Mouse (Mus musculus) stomach, postnatal 0 days (tissue): ENCODE measurements around the gene Sdcbp2. TPM values are rescaled to one million over a fixed set of nuclear protein-coding genes. Genes with fewer than 3 reads are reported as not detected.

Experiments
- ATAC-seq: fragments of 200-750 bp; cut with Nextera tagmentation; 2 replicates; pipeline ENCODE4 v1.8.0; 2017; ENCODE audit not compliant: low FRiP score, low TSS enrichment
- DNase-seq: peaks from one replicate; pipeline ENCODE4 v3.0.0-alpha.2; 2016; ENCODE audit warnings: low spot score
- H3K27ac ChIP-seq: fragments of 300-500 bp; sonication (generic); replicated peaks from 2 replicates; pipeline ENCODE4 v1.5.1; 2014; ENCODE audit warnings: mild to moderate bottlenecking, control low read depth
- H3K27me3 ChIP-seq: fragments of 300-500 bp; sonication (generic); 2 replicates; pipeline ENCODE4 v1.6.1; 2014; ENCODE audit warnings: low read length; ENCODE audit not compliant: control insufficient read depth, insufficient read depth
- H3K36me3 ChIP-seq: fragments of 300-500 bp; sonication (generic); 2 replicates; pipeline ENCODE4 v1.6.1; 2014; ENCODE audit warnings: low read length, mixed read lengths; ENCODE audit not compliant: control insufficient read depth, insufficient read depth
- H3K4me1 ChIP-seq: fragments of 300-500 bp; sonication (generic); replicated peaks from 2 replicates; pipeline ENCODE4 v1.6.1; 2014; ENCODE audit warnings: antibody characterized with exemption; ENCODE audit not compliant: control insufficient read depth, insufficient read depth
- H3K4me2 ChIP-seq: fragments of 300-500 bp; sonication (generic); replicated peaks from 2 replicates; pipeline ENCODE4 v1.6.1; 2014; ENCODE audit warnings: low read depth, mild to moderate bottlenecking, control low read depth, moderate library complexity
- H3K4me3 ChIP-seq: fragments of 300-500 bp; sonication (generic); 2 replicates; pipeline ENCODE4 v1.5.1; 2014; ENCODE audit warnings: low read depth, low read length, control low read depth
- H3K9ac ChIP-seq: fragments of 300-500 bp; sonication (generic); 2 replicates; pipeline ENCODE4 v1.6.1; 2014; ENCODE audit warnings: mild to moderate bottlenecking, low read length, control low read depth, mixed read lengths
- H3K9me3 ChIP-seq: fragments of 300-500 bp; sonication (generic); 2 replicates; pipeline ENCODE4 v1.6.1; 2016; ENCODE audit warnings: low read length; ENCODE audit not compliant: control insufficient read depth
- CTCF ChIP-seq: IDR thresholded peaks from 2 replicates; pipeline ENCODE4 v1.5.1; 2016; ENCODE audit warnings: antibody characterized with exemption, low read depth, mild to moderate bottlenecking, moderate library complexity
- EP300 ChIP-seq: optimal IDR thresholded peaks from 2 replicates; pipeline ENCODE3; 2016; ENCODE audit warnings: antibody characterized with exemption
- WGBS: fragments of 180-500 bp; shearing (Covaris S2); extraction: QIAGEN DNeasy Blood & Tissue Kit; methylation state at CpG from one replicate; pipeline ENCODE4 v1.1.7; 2014; 5-methylcytosine and 5-hydroxymethylcytosine counted together
- polyA plus RNA-seq: library from polyadenylated mRNA; unstranded; fragments of >200 nt; fragmentation: Nextera tagmentation; extraction: Ambion mirVana; gene quantifications from 2 replicates; pipeline ENCODE4 v1.2.1, GENCODE M21; 2015

Gene Sdcbp2
- polyA plus RNA-seq, 1 experiment from 2014 or later: 156 TPM

DNA sequence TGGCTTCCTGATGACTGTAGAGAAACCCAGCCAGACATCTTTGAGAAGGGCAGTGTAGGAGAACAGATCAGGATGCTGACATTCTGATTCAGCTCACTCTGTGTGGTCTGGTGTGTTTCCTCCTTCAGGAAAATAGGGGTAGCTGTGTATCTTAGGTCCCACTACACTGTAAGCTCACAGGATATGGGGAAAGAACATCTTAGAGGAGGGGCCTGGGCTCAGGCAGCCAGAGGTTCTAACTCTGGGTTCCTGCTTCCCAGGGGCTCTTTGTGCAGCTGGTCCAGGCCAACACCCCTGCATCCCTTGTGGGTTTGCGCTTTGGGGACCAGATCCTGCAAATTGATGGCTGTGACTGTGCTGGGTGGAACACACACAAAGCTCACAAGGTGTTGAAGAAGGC, 14.4 kb downstream of the Sdcbp2 start:
- no peak for DNase-seq
- Histone ChIP-seq H3K27ac (no peak overlapping the region), H3K9me3 (no peaks in the 10 kb centered on the region), H3K27me3 (no peaks in the 10 kb centered on the region), H3K36me3 (no peaks in the 10 kb centered on the region), H3K4me1 (no peaks in the 10 kb centered on the region), H3K4me3 (no peak overlapping the region), H3K9ac (no peak overlapping the region), H3K4me2 (no peak overlapping the region)
- TF ChIP-seq EP300: no peak
- no peak for TF ChIP-seq CTCF
- WGBS: 81% methylated on average over 1 of the region's 1 CpGs
- no peak for ATAC-seq

DNA sequence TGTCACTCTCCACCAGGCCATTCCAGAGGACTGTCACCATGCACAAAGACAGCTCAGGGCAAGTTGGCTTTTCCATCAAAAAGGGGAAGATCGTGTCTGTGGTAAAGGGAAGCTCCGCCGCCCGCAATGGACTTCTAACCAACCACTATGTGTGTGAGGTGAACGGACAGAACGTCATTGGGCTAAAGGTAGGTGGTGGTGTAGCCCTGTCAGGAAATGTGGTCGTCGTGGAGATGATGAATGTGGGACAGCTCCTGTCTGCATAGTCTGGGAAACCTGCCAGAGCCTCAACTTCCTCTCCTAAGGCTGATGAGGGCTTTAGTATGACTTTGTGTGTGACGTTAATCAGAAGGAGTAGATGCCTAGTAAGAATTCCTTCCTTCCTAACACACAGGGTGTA, 14.9 kb downstream of the Sdcbp2 start:
- 56% methylated on average over 9 of the region's 9 CpGs for WGBS
- DNase-seq: no peak
- no peak for ATAC-seq

DNA sequence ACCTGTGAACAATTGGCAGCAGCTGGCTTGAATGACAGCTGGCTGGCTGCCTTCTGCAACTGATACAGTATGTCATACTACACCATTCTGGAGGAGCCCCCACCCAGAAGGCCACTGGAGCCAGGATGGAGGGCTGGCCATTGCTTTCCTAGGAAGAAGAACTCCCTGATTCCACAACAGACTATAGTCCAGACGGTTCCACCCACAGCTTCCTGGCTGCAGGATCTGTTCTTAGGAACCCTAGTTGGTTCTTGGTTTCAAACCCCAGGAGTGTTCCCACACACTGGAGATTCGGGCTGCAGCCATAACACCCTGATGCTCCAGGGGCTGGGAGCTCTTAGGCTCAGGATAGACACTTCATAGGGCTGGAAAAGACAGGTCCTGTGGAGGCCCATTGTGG, 25.6 kb downstream of the Sdcbp2 start:
- no peaks in the 10 kb centered on the region for H3K4me1 ChIP-seq
- H3K9me3 ChIP-seq: no peaks in the 10 kb centered on the region
- ATAC-seq (no peak), DNase-seq (no peak)
- no peak overlapping the region for H3K4me2 ChIP-seq
- no peak overlapping the region for H3K27ac ChIP-seq
- no peak overlapping the region for H3K9ac ChIP-seq
- no peaks in the 10 kb centered on the region for H3K27me3 ChIP-seq
- no peak for TF ChIP-seq EP300
- no peak for TF ChIP-seq CTCF
- H3K4me3 ChIP-seq: no peak overlapping the region
- H3K36me3 ChIP-seq: no peaks in the 10 kb centered on the region
- WGBS: 65% methylated on average over 2 of the region's 2 CpGs

More for the DNA sequence above, 14.9 kb downstream of the Sdcbp2 start:
- Histone ChIP-seq H3K4me3 (no peak overlapping the region), H3K4me1 (no peaks in the 10 kb centered on the region), H3K9ac (no peak overlapping the region), H3K27me3 (no peaks in the 10 kb centered on the region), H3K9me3 (no peaks in the 10 kb centered on the region), H3K4me2 (no peak overlapping the region), H3K27ac (no peak overlapping the region), H3K36me3 (no peaks in the 10 kb centered on the region)
- no peak for TF ChIP-seq EP300
- no peak for TF ChIP-seq CTCF

DNA sequence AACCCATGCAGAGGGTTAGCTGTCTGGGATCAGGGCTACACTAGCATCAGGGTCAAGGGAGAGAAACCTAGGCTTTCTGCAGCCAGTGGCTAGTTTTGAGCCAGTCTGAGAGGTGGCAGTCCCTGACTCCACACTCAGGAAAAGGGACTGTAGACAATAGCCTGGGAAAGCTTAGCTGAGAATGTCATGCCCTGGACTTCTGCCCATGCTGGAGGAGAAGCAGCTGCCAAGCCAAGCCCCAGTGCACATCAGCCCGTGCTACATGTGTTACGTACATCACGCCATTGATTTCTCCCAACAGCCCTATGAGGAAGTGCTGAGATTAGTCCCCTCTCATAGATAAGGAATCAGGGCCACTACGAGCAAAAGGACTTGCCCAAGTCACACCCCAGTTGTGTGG, 29.7 kb downstream of the Sdcbp2 start:
- H3K27me3 ChIP-seq: no peaks in the 10 kb centered on the region
- no peak for TF ChIP-seq CTCF
- TF ChIP-seq EP300: no peak
- ATAC-seq: no peak
- WGBS: 44% methylated on average over 4 of the region's 4 CpGs
- no peaks in the 10 kb centered on the region for H3K36me3 ChIP-seq
- no peak overlapping the region for H3K4me3 ChIP-seq
- H3K4me2 ChIP-seq: no peak overlapping the region
- H3K4me1 ChIP-seq: no peaks in the 10 kb centered on the region
- H3K9me3 ChIP-seq: no peaks in the 10 kb centered on the region
- no peak overlapping the region for H3K27ac ChIP-seq
- DNase-seq: no peak
- H3K9ac ChIP-seq: no peak overlapping the region

DNA sequence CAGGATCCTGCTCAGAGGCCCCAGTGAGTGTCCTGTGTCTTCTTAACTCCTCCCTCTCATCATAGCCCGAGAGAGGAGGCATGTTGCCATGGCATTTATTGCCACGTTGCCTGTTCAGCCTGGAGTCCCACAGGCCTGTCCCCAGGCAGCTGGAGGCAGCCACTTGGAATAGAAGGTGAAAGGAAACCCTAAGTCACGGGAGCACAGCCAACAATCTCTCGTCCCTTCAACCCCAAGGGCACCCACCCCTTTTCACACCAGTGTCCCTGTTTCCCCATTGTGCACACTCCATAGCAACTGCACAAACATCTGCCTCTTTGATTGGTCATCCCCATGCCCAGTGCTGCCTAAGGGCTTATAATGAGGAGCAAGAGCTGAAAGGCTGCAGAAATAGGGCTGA, 31.2 kb downstream of the Sdcbp2 start:
- no peak overlapping the region for H3K27ac ChIP-seq

DNA sequence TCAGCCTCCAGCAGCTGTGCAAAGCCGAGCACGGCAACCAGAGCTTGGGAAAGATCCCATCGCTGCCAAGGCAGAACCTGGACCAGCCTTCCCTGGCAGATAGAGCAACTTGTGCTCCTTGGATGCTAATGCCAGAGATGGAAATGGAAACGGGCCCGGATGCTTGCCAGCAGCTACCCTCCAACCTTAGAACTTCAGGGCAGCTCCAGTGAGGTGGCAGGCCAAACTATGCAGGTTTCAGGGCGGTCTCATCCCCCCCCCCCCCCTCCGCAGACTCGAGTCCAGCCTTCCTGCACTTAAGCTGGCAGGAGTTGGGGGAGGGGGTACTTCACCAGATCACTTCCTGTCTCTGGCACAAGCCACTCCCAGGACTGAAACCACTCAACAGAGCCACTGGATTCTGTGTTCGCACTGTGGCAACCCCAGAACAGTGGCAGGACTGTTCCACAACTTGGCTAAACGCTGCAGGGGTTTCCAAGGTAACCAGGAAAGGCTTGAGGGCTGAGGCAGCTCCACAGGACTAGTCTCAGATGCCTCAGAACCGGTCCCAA, 33.1 kb downstream of the Sdcbp2 start:
- no peak overlapping the region for H3K27ac ChIP-seq
- TF ChIP-seq CTCF (no peak), EP300 (no peak)
- DNase-seq (no peak), ATAC-seq (no peak)
- WGBS: 36% methylated on average over 11 of the region's 11 CpGs
- no peak overlapping the region for H3K9ac ChIP-seq
- no peak overlapping the region for H3K4me3 ChIP-seq
- H3K4me2 ChIP-seq: no peak overlapping the region
- H3K4me1 ChIP-seq: no peaks in the 10 kb centered on the region
- H3K36me3 ChIP-seq: no peaks in the 10 kb centered on the region
- H3K27me3 ChIP-seq: no peaks in the 10 kb centered on the region
- H3K9me3 ChIP-seq: no peaks in the 10 kb centered on the region

More for the DNA sequence above, 31.2 kb downstream of the Sdcbp2 start:
- no peaks in the 10 kb centered on the region for H3K36me3 ChIP-seq
- DNase-seq (no peak), ATAC-seq (no peak)
- WGBS: 57% methylated on average over 4 of the region's 4 CpGs
- H3K9me3 ChIP-seq: no peaks in the 10 kb centered on the region
- H3K27me3 ChIP-seq: no peaks in the 10 kb centered on the region
- no peak overlapping the region for H3K4me3 ChIP-seq
- H3K9ac ChIP-seq: no peak overlapping the region
- no peak for TF ChIP-seq EP300
- TF ChIP-seq CTCF: no peak
- H3K4me1 ChIP-seq: no peaks in the 10 kb centered on the region
- no peak overlapping the region for H3K4me2 ChIP-seq
